Mouse (Mus musculus): ENCODE measurements around the gene Gpr135.

DNA sequence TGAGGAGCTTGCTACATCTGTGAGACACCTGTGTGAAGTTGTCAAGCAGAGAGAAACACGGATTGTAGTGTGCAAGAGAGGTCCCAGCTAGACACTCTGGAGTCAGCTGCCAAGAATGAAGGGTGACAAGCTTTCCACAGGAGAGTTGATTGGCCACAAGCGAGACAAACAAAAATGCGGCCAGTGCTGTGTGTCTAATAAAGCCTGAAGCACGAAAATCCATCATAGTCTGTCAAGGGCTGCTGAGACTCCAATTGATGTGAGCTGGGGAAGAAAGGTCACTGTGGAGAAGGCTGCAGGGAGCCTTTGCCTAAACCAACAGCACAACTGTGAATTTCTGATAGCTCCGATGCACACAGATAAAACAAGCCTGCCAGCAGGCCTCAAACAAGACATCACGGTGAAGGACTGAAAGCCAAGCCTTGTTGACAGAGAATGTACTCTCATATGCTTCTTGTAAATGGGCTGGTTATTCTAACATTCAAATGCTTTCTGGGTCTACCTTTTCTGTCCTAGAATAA lies 45.6 kb downstream of the Gpr135 start:
- no peak for TF ChIP-seq GATA1 (IDR thresholded peaks at IDR 0.05; ENCODE audit: borderline replicate concordance, low read length)
- TF ChIP-seq FLI1 (IDR thresholded peaks at IDR 0.05; ENCODE audit: low read length) = no peak
